Mouse (Mus musculus): ENCODE results near the gene Col8a2.

Gene Col8a2

DNA sequence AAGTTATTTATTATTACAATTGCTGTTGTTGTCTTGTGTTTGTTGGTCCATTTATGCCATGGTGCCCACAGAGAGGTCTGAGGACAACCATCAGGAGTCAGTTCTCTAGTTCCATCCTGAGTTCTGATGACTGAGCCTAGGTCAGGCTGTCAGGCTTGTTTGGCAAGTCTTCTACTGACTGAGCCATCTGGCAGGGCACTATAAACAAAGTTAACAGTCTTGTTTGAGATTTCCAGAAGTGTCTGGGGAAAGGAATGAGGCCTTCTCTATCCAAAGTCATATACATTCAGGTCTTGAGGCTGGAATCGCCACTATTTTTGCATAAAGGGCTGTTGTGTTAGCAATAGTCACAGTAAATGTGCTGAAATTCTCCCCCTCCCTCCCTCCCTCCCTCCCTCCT is 45.2 kb downstream of the Col8a2 start:
- DNase-seq (ENCODE audit: low spot score), result no peak

GRCm38 (mm10) chr4:126332358-126332757 is 45.8 kb downstream of the Col8a2 start:
- peak; percentile 48 for DNase-seq (ENCODE audit: low spot score)

DNA sequence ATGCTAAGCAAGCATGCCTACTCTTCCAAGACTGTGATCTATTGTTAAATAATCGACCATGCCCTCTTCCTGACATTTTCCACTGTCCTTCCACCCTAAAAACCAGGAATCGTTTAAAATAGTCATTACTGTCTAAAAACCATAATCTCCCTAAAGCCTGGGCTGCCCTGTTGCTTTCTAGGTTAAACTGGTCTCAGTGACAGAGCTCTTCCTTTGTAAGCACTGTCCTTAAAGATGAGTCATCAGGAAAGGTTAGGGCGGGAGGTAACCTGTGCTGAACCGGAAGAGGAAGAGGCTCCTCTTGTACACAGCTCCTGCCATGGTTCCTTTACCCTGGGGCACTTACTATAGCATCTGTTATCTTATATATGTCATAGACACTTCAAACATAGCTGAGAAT is 52.9 kb downstream of the Col8a2 start:
- no peak for DNase-seq (ENCODE audit: low spot score)

GRCm38 (mm10) chr4:126343451-126343850 is 56.9 kb downstream of the Col8a2 start:
- DNase-seq (ENCODE audit: low spot score), result no peak

- no peak for DNase-seq (ENCODE audit: low spot score)
These were observed 73.5 kb downstream of the Col8a2 start for GRCm38 (mm10) chr4:126360069-126360468.

Measured in embryo, embryonic 10 days (tissue).